Mouse (Mus musculus): ENCODE results near the gene Msl3l2. TPM values are rescaled to one million over a fixed set of nuclear protein-coding genes. Genes with fewer than 3 reads are reported as not detected.

Msl3l2 gene
- total and polyA plus RNA-seq, 2 experiments from 2014 or later = 2.3 to 2.9 TPM

DNA sequence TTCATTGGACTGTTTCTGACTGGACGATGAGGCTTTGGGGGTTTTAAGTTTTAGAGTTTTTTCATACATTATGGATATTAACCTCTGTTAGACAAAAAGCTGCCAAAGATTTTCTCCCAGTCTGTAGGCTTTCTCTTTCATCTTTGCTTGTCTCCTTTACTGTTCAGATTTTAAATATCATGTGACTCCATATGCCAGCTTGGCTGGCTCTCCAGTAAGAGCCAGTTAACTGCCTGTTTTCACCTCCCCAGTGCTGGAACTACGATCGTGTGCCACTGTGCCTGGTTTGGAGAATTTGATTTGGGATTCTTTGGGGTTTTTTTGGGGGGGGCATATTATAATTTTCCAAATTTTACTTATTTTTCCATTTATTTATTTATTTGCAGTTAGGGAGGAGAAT, 42.2 kb downstream of the Msl3l2 start:
- Histone ChIP-seq H3K27me3 (ENCODE audit: control insufficient read depth, insufficient read depth, low read length) (no peaks in the 10 kb centered on the region), H3K4me1 (ENCODE audit: control insufficient read depth, insufficient read depth) (no peaks in the 10 kb centered on the region), H3K27ac (ENCODE audit: low read depth) (no peak overlapping the region), H3K4me2 (ENCODE audit: low read depth, low read length) (no peak overlapping the region), H3K9me3 (replicated peaks; ENCODE audit: control insufficient read depth, low read length) (no peaks in the 10 kb centered on the region), H3K36me3 (replicated peaks; ENCODE audit: control insufficient read depth, insufficient read depth, low read length) (no peaks in the 10 kb centered on the region), H3K4me3 (ENCODE audit: low read depth, low read length) (no peak overlapping the region), H3K9ac (replicated peaks; ENCODE audit: low read depth, low read length) (no peak overlapping the region)
- no peak for ATAC-seq (ENCODE audit: insufficient read depth, low read depth)
- DNase-seq (ENCODE audit: low spot score) = no peak
- TF ChIP-seq EP300 (IDR thresholded peaks at IDR 0.05; ENCODE audit: low read depth) (no peak), CTCF (IDR thresholded peaks at IDR 0.05; ENCODE audit: low read depth) (no peak)
- 93% methylated on average over 3 of the region's 3 CpGs for WGBS

DNA sequence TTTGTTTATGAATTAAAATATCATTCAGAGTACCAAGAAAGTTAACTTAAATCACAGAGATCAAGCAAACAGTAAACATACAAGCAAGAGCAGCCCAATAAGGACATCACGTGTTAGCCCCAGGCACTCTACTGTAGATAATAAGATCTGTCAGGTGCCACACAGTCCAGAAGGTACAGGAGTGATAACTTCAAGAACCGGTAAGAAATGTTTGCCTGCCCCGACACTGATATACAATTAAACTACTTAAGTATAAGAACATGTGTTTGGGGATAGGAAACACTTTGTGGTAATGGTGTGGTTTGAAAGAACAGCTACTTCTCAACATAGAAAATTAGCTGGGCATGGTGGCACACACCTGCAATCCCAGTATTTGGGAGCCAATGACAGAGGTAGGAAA, 50.2 kb downstream of the Msl3l2 start:
- H3K27me3 ChIP-seq (ENCODE audit: control insufficient read depth, insufficient read depth, low read length) = no peaks in the 10 kb centered on the region
- H3K27ac ChIP-seq (ENCODE audit: low read depth) = no peak overlapping the region
- no peak overlapping the region for H3K4me2 ChIP-seq (ENCODE audit: low read depth, low read length)
- ATAC-seq (ENCODE audit: insufficient read depth, low read depth) = no peak
- 81% methylated on average over 3 of the region's 3 CpGs for WGBS
- H3K9me3 ChIP-seq (replicated peaks; ENCODE audit: control insufficient read depth, low read length) = no peaks in the 10 kb centered on the region
- no peak overlapping the region for H3K9ac ChIP-seq (replicated peaks; ENCODE audit: low read depth, low read length)
- H3K4me3 ChIP-seq (ENCODE audit: low read depth, low read length) = no peak overlapping the region
- TF ChIP-seq EP300 (IDR thresholded peaks at IDR 0.05; ENCODE audit: low read depth) (no peak), CTCF (IDR thresholded peaks at IDR 0.05; ENCODE audit: low read depth) (no peak)
- H3K36me3 ChIP-seq (replicated peaks; ENCODE audit: control insufficient read depth, insufficient read depth, low read length) = no peaks in the 10 kb centered on the region
- DNase-seq (ENCODE audit: low spot score) = no peak
- no peaks in the 10 kb centered on the region for H3K4me1 ChIP-seq (ENCODE audit: control insufficient read depth, insufficient read depth)

DNA sequence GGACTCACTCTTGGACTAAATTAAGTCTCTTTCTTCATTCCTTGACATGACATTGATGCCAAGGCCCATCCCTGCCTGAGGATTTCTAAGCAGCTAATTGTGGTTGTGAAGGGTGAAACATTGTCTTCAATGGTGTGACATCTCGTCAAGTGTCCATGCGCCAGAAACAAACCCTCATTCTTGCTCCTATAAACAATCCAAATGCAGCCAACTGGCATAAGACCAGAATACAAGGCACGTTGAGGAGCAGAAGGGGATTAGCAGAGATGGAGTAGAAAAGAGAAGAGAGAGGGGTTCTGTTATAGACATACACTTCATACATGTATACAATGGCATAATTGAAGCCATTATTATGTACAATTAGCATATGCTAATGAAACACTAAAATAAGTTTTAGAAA, 51.5 kb downstream of the Msl3l2 start:
- WGBS = 79% methylated on average over 3 of the region's 3 CpGs
- no peak for ATAC-seq (ENCODE audit: insufficient read depth, low read depth)
- H3K4me2 ChIP-seq (ENCODE audit: low read depth, low read length) = no peak overlapping the region

DNA sequence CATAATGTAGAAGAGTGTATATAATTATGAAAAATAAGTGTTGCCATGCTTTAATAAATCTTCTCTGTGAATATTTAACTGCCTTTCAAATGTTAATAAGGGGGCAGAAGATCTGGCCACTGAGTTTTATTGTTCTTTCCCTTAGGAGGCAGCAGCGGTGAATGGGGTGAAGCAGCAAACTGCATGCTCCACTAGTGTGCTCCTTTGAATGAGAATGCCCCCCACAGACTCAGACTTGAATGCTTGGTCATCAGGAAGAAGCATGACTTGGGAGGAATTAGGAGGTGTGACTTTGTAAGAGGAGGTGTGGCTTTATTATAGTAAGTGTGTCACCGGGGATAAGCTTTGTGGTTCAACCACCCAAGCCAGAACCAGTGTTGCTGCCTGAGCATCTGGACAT, 52.0 kb downstream of the Msl3l2 start:
- WGBS = 84% methylated on average over 2 of the region's 2 CpGs
- TF ChIP-seq EP300 (IDR thresholded peaks at IDR 0.05; ENCODE audit: low read depth) (no peak), CTCF (IDR thresholded peaks at IDR 0.05; ENCODE audit: low read depth) (no peak)
- H3K4me3 ChIP-seq (ENCODE audit: low read depth, low read length) = no peak overlapping the region

More for the DNA sequence above, 51.5 kb downstream of the Msl3l2 start:
- Histone ChIP-seq H3K36me3 (replicated peaks; ENCODE audit: control insufficient read depth, insufficient read depth, low read length) (no peaks in the 10 kb centered on the region), H3K27ac (ENCODE audit: low read depth) (no peak overlapping the region), H3K27me3 (ENCODE audit: control insufficient read depth, insufficient read depth, low read length) (no peaks in the 10 kb centered on the region), H3K4me1 (ENCODE audit: control insufficient read depth, insufficient read depth) (no peaks in the 10 kb centered on the region), H3K4me3 (ENCODE audit: low read depth, low read length) (no peak overlapping the region), H3K9me3 (replicated peaks; ENCODE audit: control insufficient read depth, low read length) (no peaks in the 10 kb centered on the region), H3K9ac (replicated peaks; ENCODE audit: low read depth, low read length) (no peak overlapping the region)
- TF ChIP-seq CTCF (IDR thresholded peaks at IDR 0.05; ENCODE audit: low read depth) (no peak), EP300 (IDR thresholded peaks at IDR 0.05; ENCODE audit: low read depth) (no peak)
- DNase-seq (ENCODE audit: low spot score) = no peak

DNA sequence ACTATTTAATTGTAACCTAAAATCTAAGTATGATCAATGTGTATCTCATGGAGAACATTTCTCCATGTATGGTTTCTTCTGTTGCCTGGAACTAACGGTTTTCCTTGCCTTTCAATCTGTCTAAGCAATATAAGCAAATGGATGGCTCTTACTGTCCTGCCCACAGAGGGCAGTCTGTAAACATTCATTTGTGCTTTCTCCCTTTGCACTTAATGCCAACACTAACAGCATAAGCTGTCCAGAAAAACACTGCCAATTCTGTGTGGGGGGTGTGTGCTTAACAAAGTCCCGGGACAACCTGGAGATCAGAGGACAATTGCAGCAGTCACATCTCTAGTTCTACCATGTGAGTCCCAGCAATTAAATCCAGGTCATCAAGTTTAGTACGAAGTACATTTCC, 57.7 kb downstream of the Msl3l2 start:
- 75% methylated on average over 3 of the region's 3 CpGs for WGBS
- Histone ChIP-seq H3K36me3 (replicated peaks; ENCODE audit: control insufficient read depth, insufficient read depth, low read length) (no peaks in the 10 kb centered on the region), H3K4me2 (ENCODE audit: low read depth, low read length) (no peak overlapping the region), H3K9me3 (replicated peaks; ENCODE audit: control insufficient read depth, low read length) (no peaks in the 10 kb centered on the region), H3K4me3 (ENCODE audit: low read depth, low read length) (no peak overlapping the region), H3K4me1 (ENCODE audit: control insufficient read depth, insufficient read depth) (no peaks in the 10 kb centered on the region), H3K9ac (replicated peaks; ENCODE audit: low read depth, low read length) (no peak overlapping the region), H3K27me3 (ENCODE audit: control insufficient read depth, insufficient read depth, low read length) (no peaks in the 10 kb centered on the region), H3K27ac (ENCODE audit: low read depth) (no peak overlapping the region)
- TF ChIP-seq CTCF (IDR thresholded peaks at IDR 0.05; ENCODE audit: low read depth) (peak; percentile 28), EP300 (IDR thresholded peaks at IDR 0.05; ENCODE audit: low read depth) (no peak)
- DNase-seq (ENCODE audit: low spot score) (no peak), ATAC-seq (ENCODE audit: insufficient read depth, low read depth) (no peak)

More for the DNA sequence above, 52.0 kb downstream of the Msl3l2 start:
- Histone ChIP-seq H3K27me3 (ENCODE audit: control insufficient read depth, insufficient read depth, low read length) (no peaks in the 10 kb centered on the region), H3K4me2 (ENCODE audit: low read depth, low read length) (no peak overlapping the region), H3K27ac (ENCODE audit: low read depth) (no peak overlapping the region), H3K4me1 (ENCODE audit: control insufficient read depth, insufficient read depth) (no peaks in the 10 kb centered on the region), H3K9me3 (replicated peaks; ENCODE audit: control insufficient read depth, low read length) (no peaks in the 10 kb centered on the region), H3K9ac (replicated peaks; ENCODE audit: low read depth, low read length) (no peak overlapping the region), H3K36me3 (replicated peaks; ENCODE audit: control insufficient read depth, insufficient read depth, low read length) (no peaks in the 10 kb centered on the region)
- DNase-seq (ENCODE audit: low spot score) (no peak), ATAC-seq (ENCODE audit: insufficient read depth, low read depth) (no peak)

DNA sequence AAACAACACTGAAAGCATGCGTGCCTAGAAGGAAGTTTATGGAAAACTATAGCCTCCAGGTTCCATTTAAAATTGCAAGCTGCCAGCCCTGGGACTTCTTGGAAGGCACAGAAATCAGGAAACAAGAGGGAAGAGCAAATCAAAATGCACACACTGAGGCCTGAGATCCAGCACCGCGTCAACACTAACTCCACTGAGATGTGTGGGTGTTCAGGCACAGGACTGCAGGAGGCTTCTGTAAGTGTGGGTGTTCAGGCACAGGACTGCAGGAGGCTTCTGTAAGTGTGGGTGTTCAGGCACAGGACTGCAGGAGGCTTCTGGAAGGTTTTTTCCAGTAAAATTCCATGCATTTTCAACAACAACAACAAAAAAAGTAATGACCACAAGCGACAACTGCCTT, 59.0 kb downstream of the Msl3l2 start:
- Histone ChIP-seq H3K27ac (ENCODE audit: low read depth) (no peak overlapping the region), H3K9me3 (replicated peaks; ENCODE audit: control insufficient read depth, low read length) (no peaks in the 10 kb centered on the region), H3K4me3 (ENCODE audit: low read depth, low read length) (no peak overlapping the region), H3K4me2 (ENCODE audit: low read depth, low read length) (no peak overlapping the region), H3K27me3 (ENCODE audit: control insufficient read depth, insufficient read depth, low read length) (no peaks in the 10 kb centered on the region), H3K4me1 (ENCODE audit: control insufficient read depth, insufficient read depth) (no peaks in the 10 kb centered on the region), H3K9ac (replicated peaks; ENCODE audit: low read depth, low read length) (no peak overlapping the region), H3K36me3 (replicated peaks; ENCODE audit: control insufficient read depth, insufficient read depth, low read length) (peaks cover 5% of the 10 kb centered on the region; the same call in 1 of the 2 replicates)
- no peak for TF ChIP-seq CTCF (IDR thresholded peaks at IDR 0.05; ENCODE audit: low read depth)
- no peak for TF ChIP-seq EP300 (IDR thresholded peaks at IDR 0.05; ENCODE audit: low read depth)
- no peak for ATAC-seq (ENCODE audit: insufficient read depth, low read depth)
- WGBS = 74% methylated on average over 4 of the region's 4 CpGs
- no peak for DNase-seq (ENCODE audit: low spot score)

Other genes starting within 250 kb of the Msl3l2 start
- gene Tbc1d32, start 121.8 kb downstream of the Msl3l2 start, total RNA-seq (2014; rRNA removed; ENCODE audit: low replicate concordance) = 2.3 and 3.2 TPM in 2 replicates
- gene Tbc1d32, start 121.8 kb downstream of the Msl3l2 start, polyA plus RNA-seq (2015; fragmentation: Nextera tagmentation; extraction: Ambion mirVana) = 1.6 and 1.7 TPM in 2 replicates